Mouse (Mus musculus) myocyte (in vitro differentiated cells): ENCODE results near the gene Rpp21. TPM values are rescaled to one million over a fixed set of nuclear protein-coding genes. Genes with fewer than 3 reads are reported as not detected.
A peak's percentile ranks its signal among the peaks of the same experiment; 100 is the strongest.

Experiments used
- H3K27me3 ChIP-seq: one replicate; pipeline ENCODE4 v1.6.1; 2011; ENCODE audit not compliant: control insufficient read depth, insufficient read depth, insufficient read length
- H3K36me3 ChIP-seq: one replicate; pipeline ENCODE4 v1.6.1; 2011; ENCODE audit not compliant: control insufficient read depth, insufficient read depth
- H3K4me2 ChIP-seq: one replicate; pipeline ENCODE4 v1.6.1; 2011; ENCODE audit warnings: low read depth, control low read depth
- H3K4me3 ChIP-seq: one replicate; pipeline ENCODE4 v1.5.1; 2011; ENCODE audit warnings: mild to moderate bottlenecking, control low read depth, moderate library complexity
- H3K79me2 ChIP-seq: one replicate; pipeline ENCODE4 v1.6.1; 2011; ENCODE audit not compliant: control insufficient read depth, insufficient read depth
- H3ac ChIP-seq: one replicate; pipeline ENCODE4 v1.6.1; 2011; ENCODE audit not compliant: control insufficient read depth, insufficient read length
- CEBPB ChIP-seq: IDR thresholded peaks from 2 replicates; pipeline ENCODE4 v1.6.1; 2011; ENCODE audit warnings: mild to moderate bottlenecking, moderate library complexity; ENCODE audit not compliant: poor library complexity, insufficient read depth, severe bottlenecking
- E2F4 ChIP-seq: IDR thresholded peaks from one replicate; pipeline ENCODE4 v1.6.1; 2011; ENCODE audit warnings: mild to moderate bottlenecking, control low read depth, moderate library complexity; ENCODE audit not compliant: insufficient read depth
- MAX ChIP-seq: IDR thresholded peaks from one replicate; pipeline ENCODE4 v1.6.1; 2011; ENCODE audit warnings: low read depth, mild to moderate bottlenecking, control low read depth
- MYOD1 ChIP-seq, 3 experiments: IDR thresholded peaks; one replicate each; pipeline ENCODE4 v1.6.1; 2011; ENCODE audit warnings: control low read depth in 2 of 3, low read depth in 2 of 3, mild to moderate bottlenecking in 2 of 3, moderate library complexity in 1 of 3; ENCODE audit not compliant: insufficient read length in 2 of 3, control insufficient read depth in 1 of 3
- MYOG ChIP-seq, 3 experiments: IDR thresholded peaks; one replicate each; pipeline ENCODE4 v1.6.1; 2011; ENCODE audit warnings: control low read depth in 2 of 3, low read depth in 2 of 3, mild to moderate bottlenecking in 2 of 3; ENCODE audit not compliant: insufficient read length in 2 of 3, control insufficient read depth in 1 of 3, insufficient read depth in 1 of 3
- POLR2A ChIP-seq: IDR thresholded peaks from one replicate; pipeline ENCODE4 v1.6.1; 2011; ENCODE audit warnings: low read depth, mild to moderate bottlenecking, control low read depth, moderate library complexity; ENCODE audit not compliant: insufficient read length
- POLR2AphosphoS2 ChIP-seq: IDR thresholded peaks from one replicate; pipeline ENCODE4 v1.6.1; 2011; ENCODE audit warnings: low read depth, control low read depth; ENCODE audit not compliant: insufficient read length
- REST ChIP-seq: IDR thresholded peaks from one replicate; pipeline ENCODE4 v1.6.1; 2011; ENCODE audit warnings: mild to moderate bottlenecking, control low read depth, moderate library complexity; ENCODE audit not compliant: insufficient read depth, insufficient read length
- SRF ChIP-seq: IDR thresholded peaks from one replicate; pipeline ENCODE4 v1.6.1; 2011; ENCODE audit warnings: low read depth; ENCODE audit not compliant: control insufficient read depth, insufficient read length
- TCF12 ChIP-seq: IDR thresholded peaks from one replicate; pipeline ENCODE4 v1.6.1; 2011; ENCODE audit warnings: mild to moderate bottlenecking, control low read depth; ENCODE audit not compliant: poor library complexity, insufficient read depth, severe bottlenecking
- TCF3 ChIP-seq: IDR thresholded peaks from one replicate; pipeline ENCODE4 v1.6.1; 2011; ENCODE audit warnings: low read depth, control low read depth; ENCODE audit not compliant: insufficient read length
- USF1 ChIP-seq: IDR thresholded peaks from one replicate; pipeline ENCODE4 v1.6.1; 2011; ENCODE audit warnings: low read depth, mild to moderate bottlenecking, control low read depth, moderate library complexity
- polyA plus RNA-seq: library from polyadenylated mRNA; unstranded; fragments of >200 nt; fragmentation: generic; extraction: Trizol; gene quantifications from one replicate; pipeline ENCODE4 v1.2.1, GENCODE M21; 2012; ENCODE audit warnings: missing spikeins

The Rpp21 gene
- 59.2 TPM for polyA plus RNA-seq

DNA sequence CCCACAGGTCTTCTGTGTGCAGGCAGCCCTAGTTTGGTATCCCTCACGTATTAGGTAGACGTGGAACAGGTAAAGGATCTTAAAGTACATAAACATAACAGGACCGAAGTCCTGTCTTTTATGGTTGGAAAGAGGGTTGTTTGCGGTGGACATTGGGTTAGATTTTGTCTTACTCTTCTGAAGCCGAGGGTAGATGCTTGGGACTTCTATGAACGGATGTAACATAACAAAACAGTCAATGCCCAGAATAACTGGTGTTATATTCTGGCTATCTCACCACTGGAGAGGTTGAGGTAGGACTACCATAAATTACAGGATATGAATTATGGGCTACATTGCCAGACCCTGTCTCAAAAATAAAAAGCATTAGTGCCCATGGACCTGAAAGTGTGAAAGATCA, at the start of gene Rpp21:
TSS of gene Rpp21 (minus strand) at position 101 of the 400 bp plus-strand sequence.
- H3K79me2 ChIP-seq, result no peaks in the 10 kb centered on the region
- H3K4me3 ChIP-seq, result peak within 1 kb of the TSS; percentile 46
- no peak for TF ChIP-seq POLR2AphosphoS2
- no peak for TF ChIP-seq MYOG (IDR thresholded peaks at IDR 0.05; ENCODE audit: control insufficient read depth in 1 of 3, insufficient read depth in 1 of 3, insufficient read length in 2 of 3, low read depth in 2 of 3)
- no peak for TF ChIP-seq SRF
- no peak for TF ChIP-seq E2F4
- no peak for TF ChIP-seq POLR2A
- TF ChIP-seq USF1, result no peak
- no peak for TF ChIP-seq TCF12
- no peak for TF ChIP-seq MAX
- TF ChIP-seq MYOD1 (IDR thresholded peaks at IDR 0.05; ENCODE audit: control insufficient read depth in 1 of 3, insufficient read length in 2 of 3, low read depth in 2 of 3), result no peak
- no peak for TF ChIP-seq REST
- TF ChIP-seq TCF3, result no peak
- no peak for TF ChIP-seq CEBPB
- H3K4me2 ChIP-seq, result peak within 1 kb of the TSS; percentile 69
- H3K27me3 ChIP-seq, result no peaks in the 10 kb centered on the region
- H3ac ChIP-seq, result peak within 1 kb of the TSS; percentile 25
- no peaks in the 10 kb centered on the region for H3K36me3 ChIP-seq

GRCm38 (mm10) chr17:36286390-36286789, 28.5 kb upstream of the Rpp21 start, which contains the start of gene H2-M10.2:
Gene H2-M10.2, minus strand, starts transcription at chr17:36286490.
- H3ac ChIP-seq, result no peak within 1 kb of the TSS
- TF ChIP-seq POLR2AphosphoS2 (no peak), CEBPB (no peak), POLR2A (no peak), TCF12 (no peak), MAX (no peak), MYOG (IDR thresholded peaks at IDR 0.05; ENCODE audit: control insufficient read depth in 1 of 3, insufficient read depth in 1 of 3, insufficient read length in 2 of 3, low read depth in 2 of 3) (no peak), SRF (no peak)
- H3K36me3 ChIP-seq, result peaks cover 2% of the 10 kb centered on the region
- no peaks in the 10 kb centered on the region for H3K27me3 ChIP-seq
- H3K4me2 ChIP-seq, result no peak within 1 kb of the TSS
- H3K4me3 ChIP-seq, result no peak within 1 kb of the TSS
- H3K79me2 ChIP-seq, result no peaks in the 10 kb centered on the region

GRCm38 (mm10) chr17:36281521-36282245, 23.8 kb upstream of the Rpp21 start:
- H3K4me2 ChIP-seq, result no peak overlapping the region
- TF ChIP-seq E2F4, result no peak
- no peak for TF ChIP-seq USF1
- TF ChIP-seq TCF3, result no peak
- TF ChIP-seq TCF12, result no peak
- no peak for TF ChIP-seq MYOD1 (IDR thresholded peaks at IDR 0.05; ENCODE audit: control insufficient read depth in 1 of 3, insufficient read length in 2 of 3, low read depth in 2 of 3)
- no peak for TF ChIP-seq POLR2AphosphoS2
- TF ChIP-seq CEBPB, result no peak
- TF ChIP-seq MYOG (IDR thresholded peaks at IDR 0.05; ENCODE audit: control insufficient read depth in 1 of 3, insufficient read depth in 1 of 3, insufficient read length in 2 of 3, low read depth in 2 of 3), result no peak
- no peak for TF ChIP-seq SRF
- no peak for TF ChIP-seq REST
- TF ChIP-seq POLR2A, result no peak
- TF ChIP-seq MAX, result no peak
- H3K4me3 ChIP-seq, result no peak overlapping the region
- peaks cover 17% of the 10 kb centered on the region for H3K79me2 ChIP-seq
- H3ac ChIP-seq, result no peak overlapping the region
- no peaks in the 10 kb centered on the region for H3K27me3 ChIP-seq
- peaks cover 15% of the 10 kb centered on the region for H3K36me3 ChIP-seq

- no peak overlapping the region for H3K4me2 ChIP-seq
- H3K27me3 ChIP-seq, result no peaks in the 10 kb centered on the region
- H3K4me3 ChIP-seq, result no peak overlapping the region
- TF ChIP-seq POLR2AphosphoS2 (no peak), MYOG (IDR thresholded peaks at IDR 0.05; ENCODE audit: control insufficient read depth in 1 of 3, insufficient read depth in 1 of 3, insufficient read length in 2 of 3, low read depth in 2 of 3) (no peak)
- H3K79me2 ChIP-seq, result peaks cover 68% of the 10 kb centered on the region
- H3K36me3 ChIP-seq, result peaks cover 6% of the 10 kb centered on the region
- H3ac ChIP-seq, result no peak overlapping the region
Observed at GRCm38 (mm10) chr17:36274776-36275175, 16.9 kb upstream of the Rpp21 start.

GRCm38 (mm10) chr17:36273796-36274195, 15.9 kb upstream of the Rpp21 start:
- no peaks in the 10 kb centered on the region for H3K27me3 ChIP-seq
- peak overlapping the region; percentile 10 for H3K4me2 ChIP-seq

More at GRCm38 (mm10) chr17:36273796-36274195, 15.9 kb upstream of the Rpp21 start:
- Histone ChIP-seq H3K4me3 (no peak overlapping the region), H3ac (no peak overlapping the region), H3K79me2 (peaks cover 62% of the 10 kb centered on the region), H3K36me3 (peaks cover 6% of the 10 kb centered on the region)
- TF ChIP-seq POLR2A (no peak), TCF3 (no peak), MYOD1 (IDR thresholded peaks at IDR 0.05; ENCODE audit: control insufficient read depth in 1 of 3, insufficient read length in 2 of 3, low read depth in 2 of 3) (no peak), CEBPB (no peak), USF1 (no peak), TCF12 (no peak), SRF (no peak), POLR2AphosphoS2 (no peak), REST (no peak), MAX (no peak), MYOG (IDR thresholded peaks at IDR 0.05; ENCODE audit: control insufficient read depth in 1 of 3, insufficient read depth in 1 of 3, insufficient read length in 2 of 3, low read depth in 2 of 3) (no peak), E2F4 (no peak)
